Mouse (Mus musculus) intestine, embryonic 14.5 days (tissue): ENCODE measurements around the gene Carm1. TPM values are rescaled to one million over a fixed set of nuclear protein-coding genes. Genes with fewer than 3 reads are reported as not detected.
A peak's percentile ranks its signal among the peaks of the same experiment; 100 is the strongest.
"Not testable (repeated sequence)": the region's sequence is repeated elsewhere in the genome, so short reads cannot be mapped to it uniquely, and the experiment has no call there.

Experiments used
- ATAC-seq: fragments of 200-750 bp; cut with Nextera tagmentation; replicated peaks from 2 replicates; pipeline ENCODE4 v1.8.0; 2017; ENCODE audit warnings: low read depth, moderate number of reproducible peaks, moderate TSS enrichment, moderate library complexity; ENCODE audit not compliant: low FRiP score, low TSS enrichment
- DNase-seq: peaks from one replicate; pipeline ENCODE4 v3.0.0-alpha.2; 2018; ENCODE audit warnings: low spot score
- H3K27ac ChIP-seq: fragments of 300-500 bp; sonication (generic); 2 replicates; pipeline ENCODE4 v1.5.1; 2014; ENCODE audit warnings: low read depth, mild to moderate bottlenecking, control low read depth
- H3K27me3 ChIP-seq: fragments of 300-500 bp; sonication (generic); replicated peaks from 2 replicates; pipeline ENCODE4 v1.6.1; 2014; ENCODE audit warnings: low read length, control low read depth; ENCODE audit not compliant: control insufficient read depth, insufficient read depth
- H3K36me3 ChIP-seq: fragments of 300-500 bp; sonication (generic); 2 replicates; pipeline ENCODE4 v1.6.1; 2014; ENCODE audit warnings: low read length, control low read depth; ENCODE audit not compliant: control insufficient read depth, insufficient read depth
- H3K4me1 ChIP-seq: fragments of 300-500 bp; sonication (generic); replicated peaks from 2 replicates; pipeline ENCODE4 v1.6.1; 2014; ENCODE audit warnings: low read length, control low read depth, mixed read lengths; ENCODE audit not compliant: control insufficient read depth, insufficient read depth
- H3K4me2 ChIP-seq: fragments of 300-500 bp; sonication (generic); 2 replicates; pipeline ENCODE4 v1.6.1; 2014; ENCODE audit warnings: low read length
- H3K4me3 ChIP-seq: fragments of 300-500 bp; sonication (generic); 2 replicates; pipeline ENCODE4 v1.5.1; 2014; ENCODE audit warnings: low read depth, low read length, control low read depth, mixed read lengths
- H3K9ac ChIP-seq: fragments of 300-500 bp; sonication (generic); 2 replicates; pipeline ENCODE4 v1.6.1; 2014; ENCODE audit warnings: mild to moderate bottlenecking, low read length
- H3K9me3 ChIP-seq: fragments of 300-500 bp; sonication (generic); 2 replicates; pipeline ENCODE4 v1.6.1; 2016; ENCODE audit warnings: low read length, control low read depth; ENCODE audit not compliant: control insufficient read depth
- WGBS: fragments of 180-500 bp; shearing (Covaris S2); extraction: QIAGEN DNeasy Blood & Tissue Kit; methylation state at CpG from one replicate; pipeline ENCODE4 v1.1.7; 2014; 5-methylcytosine and 5-hydroxymethylcytosine counted together
- polyA plus RNA-seq: library from polyadenylated mRNA; unstranded; fragments of >200 nt; fragmentation: Nextera tagmentation; extraction: Ambion mirVana; gene quantifications from 2 replicates; pipeline ENCODE4 v1.2.1, GENCODE M21; 2014

Carm1 gene
- polyA plus RNA-seq, 1 experiment from 2014 or later: 54.4 TPM

- peak within 1 kb of the TSS; percentile 98 for H3K4me3 ChIP-seq
- no peaks in the 10 kb centered on the region for H3K9me3 ChIP-seq
- H3K36me3 ChIP-seq: peaks cover 51% of the 10 kb centered on the region
- peak within 1 kb of the TSS; percentile 94 for H3K4me2 ChIP-seq
- H3K27me3 ChIP-seq: no peaks in the 10 kb centered on the region
- DNase-seq: peak; percentile 94
- H3K4me1 ChIP-seq: peaks cover 14% of the 10 kb centered on the region
- peak within 1 kb of the TSS; percentile 69 for H3K27ac ChIP-seq
- peak; percentile 92 for ATAC-seq
- WGBS: 0% methylated on average over 30 of the region's 30 CpGs
- peak within 1 kb of the TSS; percentile 88 for H3K9ac ChIP-seq
These were observed 46.0 kb downstream of the Carm1 start, which contains the start of the genes Timm29 and Yipf2 for GRCm38 (mm10) chr9:21592703-21593121. Gene Timm29 (plus strand): TSS chr9:21592722. Gene Yipf2 (minus strand): TSS chr9:21592828.

GRCm38 (mm10) chr9:21593122-21593721 lies 46.5 kb downstream of the Carm1 start:
- DNase-seq (peak; percentile 66), ATAC-seq (peak; percentile 59)
- no peaks in the 10 kb centered on the region for H3K9me3 ChIP-seq
- peak overlapping the region; percentile 88 for H3K9ac ChIP-seq
- peak overlapping the region; percentile 69 for H3K27ac ChIP-seq
- H3K4me3 ChIP-seq: peak overlapping the region; percentile 98
- 1% methylated on average over 69 of the region's 69 CpGs for WGBS
- peaks cover 46% of the 10 kb centered on the region for H3K36me3 ChIP-seq
- no peaks in the 10 kb centered on the region for H3K27me3 ChIP-seq
- peak overlapping the region; percentile 94 for H3K4me2 ChIP-seq
- H3K4me1 ChIP-seq: peaks cover 14% of the 10 kb centered on the region

GRCm38 (mm10) chr9:21594350-21594749 lies 47.7 kb downstream of the Carm1 start:
- not testable (repeated sequence) for H3K27ac ChIP-seq, H3K27me3 ChIP-seq, H3K9ac ChIP-seq, DNase-seq, H3K4me3 ChIP-seq, H3K9me3 ChIP-seq, ATAC-seq
- 85% methylated on average over 8 of the region's 8 CpGs for WGBS
- Histone ChIP-seq H3K36me3 (peaks cover 35% of the 10 kb centered on the region), H3K4me2 (peak overlapping the region; percentile 94), H3K4me1 (peaks cover 14% of the 10 kb centered on the region)

- H3K4me2 ChIP-seq: no peak overlapping the region
- H3K36me3 ChIP-seq: peaks cover 30% of the 10 kb centered on the region
- H3K9me3 ChIP-seq: no peaks in the 10 kb centered on the region
- H3K27ac ChIP-seq: no peak overlapping the region
- no peak overlapping the region for H3K9ac ChIP-seq
- H3K27me3 ChIP-seq: no peaks in the 10 kb centered on the region
- 77% methylated on average over 2 of the region's 2 CpGs for WGBS
- DNase-seq (no peak), ATAC-seq (no peak)
- no peak overlapping the region for H3K4me3 ChIP-seq
- peaks cover 14% of the 10 kb centered on the region for H3K4me1 ChIP-seq
These were observed 48.1 kb downstream of the Carm1 start for GRCm38 (mm10) chr9:21594838-21595237.

- ATAC-seq: no peak
- Histone ChIP-seq H3K9ac (no peak overlapping the region), H3K9me3 (no peaks in the 10 kb centered on the region), H3K4me1 (peaks cover 8% of the 10 kb centered on the region), H3K4me2 (no peak overlapping the region), H3K4me3 (no peak overlapping the region), H3K27me3 (no peaks in the 10 kb centered on the region), H3K27ac (no peak overlapping the region), H3K36me3 (peaks cover 19% of the 10 kb centered on the region)
- 35% methylated on average over 2 of the region's 2 CpGs for WGBS
- no peak for DNase-seq
These were observed 51.5 kb downstream of the Carm1 start for GRCm38 (mm10) chr9:21598198-21598597.

- no peaks in the 10 kb centered on the region for H3K9me3 ChIP-seq
- H3K4me2 ChIP-seq: no peak overlapping the region
- ATAC-seq (no peak), DNase-seq (no peak)
- H3K4me3 ChIP-seq: no peak overlapping the region
- 74% methylated on average over 3 of the region's 3 CpGs for WGBS
- H3K36me3 ChIP-seq: peaks cover 14% of the 10 kb centered on the region; the same call in 1 of the 2 replicates
- H3K4me1 ChIP-seq: no peaks in the 10 kb centered on the region
- no peak overlapping the region for H3K9ac ChIP-seq
- no peaks in the 10 kb centered on the region for H3K27me3 ChIP-seq
- no peak overlapping the region for H3K27ac ChIP-seq
These were observed 53.5 kb downstream of the Carm1 start for GRCm38 (mm10) chr9:21600186-21600585.

GRCm38 (mm10) chr9:21601073-21601472 lies 54.4 kb downstream of the Carm1 start:
- Histone ChIP-seq H3K4me1 (no peaks in the 10 kb centered on the region), H3K9me3 (no peaks in the 10 kb centered on the region), H3K9ac (no peak overlapping the region), H3K27me3 (no peaks in the 10 kb centered on the region), H3K36me3 (peaks cover 6% of the 10 kb centered on the region; the same call in 1 of the 2 replicates), H3K4me3 (no peak overlapping the region), H3K4me2 (no peak overlapping the region), H3K27ac (no peak overlapping the region)
- DNase-seq: no peak
- 81% methylated on average over 2 of the region's 2 CpGs for WGBS
- ATAC-seq: no peak

GRCm38 (mm10) chr9:21601722-21602399 lies 55.2 kb downstream of the Carm1 start:
- no peaks in the 10 kb centered on the region for H3K27me3 ChIP-seq
- H3K4me1 ChIP-seq: no peaks in the 10 kb centered on the region
- ATAC-seq (peak; percentile 71), DNase-seq (peak; percentile 84)
- H3K4me3 ChIP-seq: no peak overlapping the region
- 0 out of 2 replicates have a peak, but pooled peaks cover 2% of the 10 kb centered on the region for H3K36me3 ChIP-seq
- H3K9ac ChIP-seq: no peak overlapping the region
- H3K27ac ChIP-seq: no peak overlapping the region
- no peak overlapping the region for H3K4me2 ChIP-seq
- WGBS: 47% methylated on average over 10 of the region's 10 CpGs
- no peaks in the 10 kb centered on the region for H3K9me3 ChIP-seq
